Mouse (Mus musculus): Measurements from ENCODE around the gene Myh3.
A peak's percentile ranks its signal among the peaks of the same experiment; 100 is the strongest.
"Not testable (repeated sequence)": the region's sequence is repeated elsewhere in the genome, so short reads cannot be mapped to it uniquely, and the experiment has no call there.

Gene Myh3

GRCm38 (mm10) chr11:67077435-67077834, 665 bp upstream of the Myh3 start:
- no peak for DNase-seq (ENCODE audit: low spot score)

GRCm38 (mm10) chr11:67078888-67079287, 788 bp downstream of the Myh3 start:
- no peak for DNase-seq (ENCODE audit: low spot score)

- no peak for DNase-seq (ENCODE audit: low spot score)
Measured at GRCm38 (mm10) chr11:67079740-67080139, 1.6 kb downstream of the Myh3 start.

DNA sequence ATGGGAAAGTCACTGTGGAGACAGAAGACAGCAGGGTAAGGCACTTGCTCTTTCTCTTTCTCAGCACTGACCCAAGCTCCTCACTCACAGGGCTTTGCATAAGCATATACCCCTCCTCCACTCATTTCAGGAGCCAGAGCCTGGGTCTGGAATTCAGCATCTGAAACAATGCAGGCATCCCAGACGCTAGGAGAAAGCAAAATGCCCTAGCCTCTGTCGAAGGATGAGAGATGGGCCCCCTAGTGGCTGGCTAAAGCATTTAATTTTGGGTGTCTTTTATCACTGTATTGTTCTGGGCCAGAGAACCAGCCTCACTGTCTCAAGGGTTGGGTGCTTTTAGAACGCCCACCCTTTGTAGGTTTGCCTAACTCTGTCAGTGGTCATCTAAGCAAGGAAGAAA, 2.1 kb downstream of the Myh3 start:
- DNase-seq (ENCODE audit: low spot score), result peak; percentile 5

DNA sequence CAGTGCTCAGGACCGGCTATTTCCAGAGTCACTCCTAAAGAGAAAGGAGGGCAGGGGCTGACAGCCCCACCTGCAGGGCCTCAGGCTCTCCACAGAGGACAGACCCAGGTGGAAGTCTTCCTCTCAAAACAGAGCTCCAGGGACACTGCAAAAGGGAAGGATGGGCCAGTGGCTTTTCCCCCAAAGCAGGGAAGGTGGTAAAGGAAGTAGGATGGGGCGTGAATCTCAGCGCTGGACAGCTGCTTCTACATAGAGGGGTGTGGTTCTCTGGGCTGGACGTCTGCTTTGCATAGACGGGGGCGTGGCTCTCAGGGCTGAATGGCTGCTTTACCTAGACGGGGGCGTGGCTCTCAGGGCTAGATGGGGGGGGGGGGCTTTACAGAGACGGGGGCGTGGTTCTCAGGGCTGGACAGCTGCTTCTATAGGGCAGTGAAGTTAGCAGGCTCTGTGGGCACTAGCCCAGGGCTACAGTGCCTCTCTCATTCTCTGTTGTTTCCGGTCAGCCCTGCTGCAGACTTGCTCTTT, 3.1 kb downstream of the Myh3 start:
- no peak for DNase-seq (ENCODE audit: low spot score)

GRCm38 (mm10) chr11:67082188-67082587, 4.1 kb downstream of the Myh3 start:
- DNase-seq (ENCODE audit: low spot score), result no peak

- DNase-seq (ENCODE audit: low spot score), result no peak
Measured at GRCm38 (mm10) chr11:67082793-67083192, 4.7 kb downstream of the Myh3 start.

- no peak for DNase-seq (ENCODE audit: low spot score)
Measured at GRCm38 (mm10) chr11:67083239-67083638, 5.1 kb downstream of the Myh3 start.

DNA sequence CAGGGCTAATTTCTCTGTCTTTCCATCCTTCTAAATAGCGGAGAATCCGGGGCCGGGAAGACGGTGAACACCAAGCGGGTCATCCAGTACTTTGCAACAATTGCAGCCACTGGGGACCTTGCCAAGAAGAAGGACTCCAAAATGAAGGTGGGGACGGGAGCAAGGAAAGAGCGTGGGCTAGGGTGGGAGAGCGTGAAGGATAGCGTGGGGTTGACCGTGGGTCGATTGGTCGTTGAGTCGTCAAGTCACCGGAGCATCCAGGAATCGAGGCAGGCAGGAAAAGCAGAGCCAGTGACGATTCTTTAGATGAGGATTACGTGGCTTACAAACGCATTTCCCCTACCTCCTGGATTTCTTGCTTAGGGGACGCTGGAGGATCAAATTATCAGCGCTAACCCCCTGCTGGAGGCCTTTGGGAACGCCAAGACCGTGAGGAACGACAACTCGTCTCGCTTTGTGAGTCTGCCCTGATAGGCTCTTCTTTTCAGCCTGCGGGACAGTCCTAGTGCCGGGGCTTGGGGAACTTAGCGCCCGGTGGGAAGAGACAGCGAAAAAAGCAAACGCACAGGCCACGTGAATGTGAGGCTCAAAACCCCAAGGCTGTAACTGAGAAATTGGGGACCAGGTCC, 5.7 kb downstream of the Myh3 start:
- DNase-seq (ENCODE audit: low spot score), result no peak

- DNase-seq (ENCODE audit: low spot score), result peak; percentile 60
Measured at GRCm38 (mm10) chr11:67085489-67085888, 7.4 kb downstream of the Myh3 start.

GRCm38 (mm10) chr11:67086467-67087164, 8.5 kb downstream of the Myh3 start:
- no peak for DNase-seq (ENCODE audit: low spot score)

- no peak for DNase-seq (ENCODE audit: low spot score)
Measured at GRCm38 (mm10) chr11:67087225-67087624, 9.1 kb downstream of the Myh3 start.

DNA sequence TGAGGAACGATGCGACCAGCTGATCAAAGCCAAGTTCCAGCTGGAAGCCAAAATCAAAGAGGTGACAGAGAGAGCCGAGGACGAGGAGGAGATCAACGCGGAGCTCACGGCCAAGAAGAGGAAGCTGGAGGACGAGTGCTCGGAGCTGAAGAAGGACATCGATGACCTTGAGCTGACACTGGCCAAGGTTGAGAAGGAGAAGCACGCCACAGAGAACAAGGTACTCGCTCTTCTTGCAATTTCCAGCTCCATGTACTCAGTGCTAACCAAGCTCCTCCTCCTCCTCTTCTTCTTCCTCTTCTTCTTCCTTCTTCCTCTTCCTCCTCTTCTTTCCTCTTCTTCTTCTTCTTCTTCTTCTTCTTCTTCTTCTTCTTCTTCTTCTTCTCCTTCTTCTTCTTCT, 14.3 kb downstream of the Myh3 start:
- not testable (repeated sequence) for DNase-seq (ENCODE audit: low spot score)

DNA sequence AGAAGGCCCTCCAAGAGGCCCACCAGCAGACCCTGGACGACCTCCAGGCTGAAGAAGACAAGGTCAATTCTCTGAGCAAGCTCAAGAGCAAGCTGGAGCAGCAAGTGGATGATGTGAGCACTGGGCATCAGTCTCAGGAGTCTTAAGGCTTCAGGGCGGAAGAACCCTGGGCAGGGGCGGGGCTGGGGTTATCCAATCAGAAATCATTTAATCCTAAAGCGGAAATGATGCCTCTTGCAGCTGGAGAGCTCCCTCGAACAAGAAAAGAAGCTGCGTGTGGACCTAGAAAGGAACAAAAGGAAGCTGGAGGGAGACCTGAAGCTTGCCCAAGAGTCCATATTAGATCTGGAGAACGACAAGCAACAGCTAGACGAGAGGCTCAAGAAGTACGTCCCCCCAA, 15.1 kb downstream of the Myh3 start:
- DNase-seq (ENCODE audit: low spot score), result no peak

DNA sequence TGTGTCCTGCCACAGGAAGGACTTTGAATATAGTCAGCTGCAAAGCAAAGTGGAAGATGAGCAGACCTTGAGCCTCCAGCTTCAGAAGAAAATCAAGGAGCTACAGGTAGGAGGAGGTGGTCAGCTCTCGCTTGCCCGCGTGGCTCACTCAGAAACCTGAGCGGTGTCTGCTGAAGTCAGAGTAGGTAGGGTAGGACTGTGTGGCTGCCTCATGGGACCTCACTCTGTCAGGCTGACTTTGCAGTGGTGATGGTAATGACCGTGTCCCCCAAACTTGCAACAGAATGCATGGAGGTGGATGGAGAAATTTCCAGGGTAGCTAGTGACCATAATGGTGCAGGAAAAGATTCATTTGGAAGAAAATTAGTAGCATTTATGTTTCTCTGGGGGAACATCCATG, 15.6 kb downstream of the Myh3 start:
- DNase-seq (ENCODE audit: low spot score), result no peak

DNA sequence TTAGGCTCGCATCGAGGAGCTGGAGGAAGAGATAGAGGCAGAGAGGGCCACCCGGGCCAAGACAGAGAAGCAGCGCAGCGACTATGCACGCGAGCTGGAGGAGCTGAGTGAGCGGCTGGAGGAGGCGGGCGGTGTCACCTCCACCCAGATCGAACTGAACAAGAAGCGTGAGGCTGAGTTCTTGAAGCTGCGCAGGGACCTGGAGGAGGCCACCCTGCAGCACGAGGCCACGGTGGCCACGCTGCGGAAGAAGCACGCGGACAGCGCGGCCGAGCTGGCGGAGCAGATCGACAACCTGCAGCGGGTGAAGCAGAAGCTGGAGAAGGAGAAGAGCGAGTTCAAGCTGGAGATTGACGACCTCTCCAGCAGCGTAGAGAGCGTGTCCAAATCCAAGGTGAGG, 16.4 kb downstream of the Myh3 start:
- no peak for DNase-seq (ENCODE audit: low spot score)

DNA sequence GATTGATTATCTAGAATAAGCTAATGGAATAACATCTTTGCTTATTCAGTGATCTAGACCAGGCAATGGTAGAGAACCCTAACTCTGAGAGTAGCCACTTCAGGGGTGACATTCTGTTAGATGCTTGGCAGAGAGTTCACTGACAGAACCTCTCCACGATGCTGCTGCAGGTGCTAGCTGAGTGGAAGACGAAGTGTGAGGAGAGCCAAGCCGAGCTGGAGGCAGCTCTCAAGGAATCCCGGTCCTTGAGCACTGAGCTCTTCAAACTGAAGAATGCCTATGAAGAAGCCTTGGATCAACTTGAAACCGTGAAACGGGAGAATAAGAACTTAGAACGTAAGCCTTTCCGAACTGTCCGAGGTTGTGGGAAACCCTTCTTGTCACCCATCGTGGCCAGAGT, 19.6 kb downstream of the Myh3 start:
- DNase-seq (ENCODE audit: low spot score), result no peak

- DNase-seq (ENCODE audit: low spot score), result peak; percentile 36
Measured at GRCm38 (mm10) chr11:67098427-67098826, 20.3 kb downstream of the Myh3 start.

DNA sequence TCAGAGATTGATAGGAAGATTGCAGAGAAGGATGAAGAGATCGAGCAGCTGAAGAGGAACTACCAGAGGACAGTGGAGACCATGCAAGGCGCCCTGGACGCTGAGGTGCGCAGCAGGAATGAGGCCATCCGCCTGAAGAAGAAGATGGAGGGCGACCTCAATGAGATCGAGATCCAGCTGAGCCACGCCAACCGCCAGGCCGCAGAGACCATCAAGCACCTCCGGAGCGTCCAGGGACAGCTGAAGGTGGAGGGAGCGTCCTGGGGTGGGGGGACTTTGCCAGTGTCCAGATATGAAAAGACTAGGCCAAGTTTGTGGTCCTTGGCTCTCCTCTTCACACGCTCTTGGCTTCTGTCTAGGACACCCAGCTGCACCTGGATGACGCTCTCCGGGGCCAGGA, 21.1 kb downstream of the Myh3 start:
- DNase-seq (ENCODE audit: low spot score), result no peak

DNA sequence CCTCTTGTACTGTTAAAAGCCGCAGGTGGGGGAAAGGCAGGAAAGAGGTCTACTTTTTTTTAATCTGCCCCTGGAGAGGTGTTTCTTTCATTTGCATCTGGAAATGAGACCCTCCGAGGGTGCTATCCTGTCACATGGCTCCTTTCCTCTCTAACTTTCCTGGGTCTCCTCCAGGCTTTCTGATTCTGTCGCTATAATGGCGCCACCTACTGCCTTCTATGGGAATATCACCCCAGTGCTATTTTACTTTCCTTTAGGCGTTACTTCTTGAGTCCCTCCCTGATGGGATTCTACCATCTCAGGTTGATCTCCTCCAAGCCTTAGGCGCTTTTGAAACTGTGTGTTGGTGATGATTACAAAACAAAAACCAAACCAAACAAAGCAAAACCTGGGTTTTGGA, 22.1 kb downstream of the Myh3 start:
- DNase-seq (ENCODE audit: low spot score), result peak; percentile 29

- DNase-seq (ENCODE audit: low spot score), result peak; percentile 20
Measured at GRCm38 (mm10) chr11:67101713-67102112, 23.6 kb downstream of the Myh3 start.

DNA sequence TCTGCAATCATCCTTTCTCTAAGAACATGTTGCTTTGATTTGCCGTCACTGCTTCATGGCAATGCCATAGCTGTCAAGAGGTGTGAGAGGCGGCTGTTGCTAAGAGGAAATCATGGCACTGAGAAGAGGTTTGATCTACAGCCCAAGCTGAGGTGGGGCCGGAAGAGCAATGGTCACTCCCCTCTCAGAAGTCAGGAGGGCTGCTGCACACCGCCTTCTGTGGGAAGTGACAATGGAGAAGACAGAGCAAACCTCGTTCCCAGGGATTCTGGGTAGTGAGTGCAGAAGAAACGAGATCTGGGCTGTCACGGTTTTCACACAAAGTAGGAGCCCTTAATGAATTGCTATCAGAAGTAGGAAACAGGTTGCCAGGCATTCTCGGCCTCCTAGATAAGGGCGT, 25.2 kb downstream of the Myh3 start:
- no peak for DNase-seq (ENCODE audit: low spot score)

DNA sequence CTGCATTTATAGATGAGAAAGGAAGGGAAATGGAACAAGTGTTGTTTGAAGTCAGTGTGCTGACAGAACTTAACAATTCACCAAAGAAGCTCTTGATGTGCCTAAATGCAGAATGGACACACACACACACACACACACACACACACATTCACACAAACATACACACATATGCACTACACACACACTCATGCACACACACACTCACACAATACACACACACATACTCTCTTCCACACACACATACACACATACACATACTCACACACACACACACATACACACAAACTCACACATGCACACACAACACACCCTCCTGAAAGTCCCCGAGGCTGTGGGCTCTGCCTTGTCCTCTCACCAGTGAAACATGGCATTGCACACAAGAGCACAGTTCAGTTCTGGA, 26.1 kb downstream of the Myh3 start:
- no peak for DNase-seq (ENCODE audit: low spot score)

- DNase-seq (ENCODE audit: low spot score), result no peak
Measured at GRCm38 (mm10) chr11:67104714-67105113, 26.6 kb downstream of the Myh3 start.
